Mouse (Mus musculus) erythroid progenitor cell, adult 5-6 weeks (primary cell): ENCODE data around the gene Tgfbr3. TPM values are rescaled to one million over a fixed set of nuclear protein-coding genes. Genes with fewer than 3 reads are reported as not detected.

Source experiments
- ATAC-seq: replicated peaks from 2 replicates; pipeline ENCODE4 v1.8.0; 2016; ENCODE audit warnings: moderate number of reproducible peaks, mild to moderate bottlenecking, moderate TSS enrichment, inconsistent platforms; ENCODE audit not compliant: poor library complexity, low FRiP score, severe bottlenecking
- total RNA-seq, 2 experiments: library from RNA; stranded (forward) in 1 of 2; stranded (reverse) in 1 of 2; fragments of 150-400 nt in 1 of 2; fragments of 186-747, 209-891 nt in 1 of 2; gene quantifications; 2 replicates each; pipeline versions ENCODE4 v1.2.3 to v1.2.4; 2015 to 2017; ENCODE audit warnings: low replicate concordance in 2 of 2

Tgfbr3 gene
- total RNA-seq (2015; ENCODE audit: low replicate concordance) = 1.8 and 5.4 TPM in 2 replicates
- total RNA-seq (2017; ENCODE audit: low replicate concordance) = 1.0 and 4.7 TPM in 2 replicates

GRCm38 (mm10) chr5:107289234-107289764 is at the start of gene Tgfbr3:
Tgfbr3 (minus strand) TSS chr5:107289629.
- ATAC-seq = 0 out of 2 replicates have a peak, but pooled peaks have one; percentile 43

- ATAC-seq = no peak
Observed at GRCm38 (mm10) chr5:107330916-107331421, 41.5 kb upstream of the Tgfbr3 start, which contains the start of gene Brdt. Brdt (plus strand) TSS chr5:107331159.

GRCm38 (mm10) chr5:107320703-107321102 is 31.3 kb upstream of the Tgfbr3 start:
- ATAC-seq = no peak

GRCm38 (mm10) chr5:107317141-107317540 is 27.7 kb upstream of the Tgfbr3 start:
- no peak for ATAC-seq

- ATAC-seq = no peak
Observed at GRCm38 (mm10) chr5:107307432-107307831, 18.0 kb upstream of the Tgfbr3 start.

GRCm38 (mm10) chr5:107304117-107304825 is 14.8 kb upstream of the Tgfbr3 start:
- no peak for ATAC-seq

DNA sequence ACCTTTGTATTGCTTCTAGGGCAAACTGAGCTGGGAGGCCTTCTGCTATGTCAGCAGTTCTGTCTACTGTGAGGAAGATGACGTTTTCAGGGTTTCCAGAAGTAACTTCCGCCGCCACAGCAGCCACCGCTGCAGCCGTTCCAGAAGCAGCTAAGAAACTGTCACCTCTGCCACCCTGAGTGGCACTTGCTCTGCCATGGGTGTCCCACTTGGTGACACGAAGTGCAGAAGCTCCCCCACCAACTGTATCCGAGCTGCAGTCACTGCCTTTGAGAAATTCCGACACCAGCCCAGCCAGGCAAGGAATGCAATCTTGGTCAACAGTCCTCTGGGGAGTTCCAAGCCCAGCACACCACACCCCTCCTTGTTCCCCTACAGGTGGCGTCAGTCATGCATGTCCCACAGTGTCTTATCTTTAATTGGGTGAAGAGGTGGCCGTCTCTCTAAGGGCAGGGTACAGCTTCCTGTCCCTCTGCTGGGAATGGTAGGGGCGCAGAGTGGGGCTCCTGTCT is 14.0 kb upstream of the Tgfbr3 start:
- ATAC-seq = no peak

DNA sequence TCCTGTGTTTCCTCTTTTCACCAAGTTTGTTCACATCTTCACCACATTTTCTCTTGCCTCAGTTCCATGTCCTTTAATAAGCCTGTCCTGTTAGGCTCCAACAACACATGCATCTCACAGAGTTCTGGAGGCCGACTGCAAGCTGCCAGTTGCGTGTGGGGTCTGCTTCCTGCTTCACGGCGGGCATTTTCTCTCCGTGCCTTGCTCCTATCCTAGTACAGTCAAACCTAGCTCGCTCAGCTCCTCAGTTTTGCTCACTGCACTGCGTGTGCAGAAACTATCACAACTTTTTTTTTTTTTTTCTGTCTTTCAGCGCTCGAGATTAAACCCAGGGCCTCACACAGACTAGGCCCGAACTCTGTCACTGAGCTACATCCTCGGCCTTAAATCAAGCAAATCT is 9.4 kb upstream of the Tgfbr3 start:
- no peak for ATAC-seq

- no peak for ATAC-seq
Observed at GRCm38 (mm10) chr5:107296512-107297322, 7.3 kb upstream of the Tgfbr3 start.

- no peak for ATAC-seq
Observed at GRCm38 (mm10) chr5:107295817-107296511, 6.5 kb upstream of the Tgfbr3 start.

DNA sequence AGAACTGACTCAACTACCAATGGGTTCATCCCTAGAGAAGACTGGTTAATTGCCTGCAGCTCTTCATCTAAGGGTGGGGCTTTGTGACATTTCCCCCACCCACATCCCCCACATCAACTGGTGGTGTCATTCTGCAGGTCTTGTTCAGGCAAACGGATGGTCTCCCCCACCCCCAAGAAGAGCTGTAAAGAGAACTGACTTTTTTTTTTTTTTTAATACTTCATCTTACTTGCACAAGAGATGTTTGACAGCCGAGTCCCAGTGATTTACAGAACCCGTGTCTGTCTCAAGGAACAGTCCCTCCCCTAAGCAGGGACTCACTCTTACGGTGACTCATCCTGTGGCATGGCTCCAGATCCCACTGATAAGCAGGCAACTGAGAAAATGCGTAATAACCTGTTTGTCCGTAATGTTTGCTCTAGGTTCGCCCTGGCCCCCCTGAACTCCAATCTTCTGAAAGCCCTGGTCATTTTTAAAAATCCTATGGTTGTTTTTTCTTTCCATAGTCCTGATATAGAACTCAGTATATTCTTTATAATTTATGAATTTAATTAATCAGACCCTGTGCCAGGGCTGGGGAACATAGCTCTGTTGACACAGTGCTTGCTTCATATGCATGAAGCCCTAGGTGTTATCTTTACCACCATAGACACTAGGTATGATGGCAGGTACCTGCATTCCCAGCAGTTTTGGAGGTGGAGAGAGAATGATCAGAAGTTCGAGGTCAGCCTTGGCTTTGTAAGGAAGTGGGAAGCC is 5.8 kb upstream of the Tgfbr3 start:
- no peak for ATAC-seq

GRCm38 (mm10) chr5:107294041-107294440 is 4.6 kb upstream of the Tgfbr3 start:
- ATAC-seq = no peak

DNA sequence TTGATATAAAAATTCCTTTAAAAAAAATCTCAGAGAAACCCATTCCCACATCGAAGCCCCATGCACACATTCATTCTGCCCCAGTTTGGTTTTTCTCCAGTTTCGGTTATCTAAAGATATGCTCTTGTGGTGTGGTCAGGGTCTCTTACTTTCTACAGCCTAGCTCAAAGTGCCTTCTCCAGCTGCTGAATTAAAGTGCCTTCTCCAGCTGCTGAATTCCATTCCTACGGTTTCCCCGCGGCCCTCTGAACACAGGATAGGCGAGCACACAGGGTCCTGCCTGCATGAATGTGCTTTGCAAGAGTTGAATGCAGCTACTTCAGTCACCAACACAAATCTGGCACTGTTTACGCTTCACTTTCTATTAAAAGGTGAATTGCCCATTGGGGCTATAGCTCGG is 557 bp upstream of the Tgfbr3 start:
- no peak for ATAC-seq

GRCm38 (mm10) chr5:107288427-107289233 is 799 bp downstream of the Tgfbr3 start:
- peak; percentile 52 for ATAC-seq

DNA sequence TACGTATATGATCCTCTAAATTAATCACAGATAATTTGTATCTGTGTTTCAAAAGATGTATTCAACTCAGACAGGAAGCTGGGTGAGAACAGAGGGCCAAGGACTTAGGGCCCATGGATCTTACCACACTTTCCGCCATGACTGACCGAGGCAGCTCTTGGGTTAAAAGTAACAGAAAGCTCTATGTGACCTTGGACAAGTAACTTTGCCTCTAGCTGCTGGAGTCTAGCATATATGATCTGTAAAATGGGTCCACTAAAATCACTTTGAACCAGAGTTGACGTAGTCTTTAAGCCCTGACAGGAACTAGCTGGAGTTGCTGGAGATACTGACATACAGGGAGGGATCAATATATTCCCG is 1.5 kb downstream of the Tgfbr3 start:
- ATAC-seq = peak; percentile 27; the same call in 1 of the 2 replicates

DNA sequence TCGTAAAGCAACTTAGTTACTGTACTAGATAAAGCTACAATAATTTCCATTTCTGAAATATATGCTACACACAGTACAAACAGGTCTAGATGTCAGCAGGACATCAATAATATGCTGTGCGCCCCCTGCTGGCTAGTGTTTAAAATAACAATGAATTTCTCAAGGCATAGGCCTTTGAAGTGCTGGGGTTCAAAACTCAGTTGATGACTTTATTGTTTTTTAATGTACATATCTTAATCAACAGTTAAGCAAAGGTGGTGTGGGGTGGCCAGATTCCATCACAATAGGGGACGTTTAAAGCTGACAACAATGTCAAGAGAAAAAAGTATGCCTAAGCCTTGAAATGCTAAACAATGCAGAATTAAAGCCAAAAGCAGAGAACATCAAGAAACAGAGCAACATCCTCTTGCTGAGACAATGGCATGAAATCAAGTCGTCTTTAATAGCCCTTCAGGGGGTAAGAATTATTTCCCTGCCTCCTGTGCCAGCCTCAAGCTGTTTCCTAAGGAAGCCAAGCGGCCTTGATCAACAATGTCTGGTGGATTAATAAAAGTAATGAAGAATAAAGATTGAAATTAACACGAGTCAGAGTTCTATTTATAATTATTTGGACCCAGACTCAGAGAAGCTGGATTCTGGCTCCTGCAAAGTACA is 2.0 kb downstream of the Tgfbr3 start:
- 0 out of 2 replicates have a peak, but pooled peaks have one; percentile 61 for ATAC-seq

GRCm38 (mm10) chr5:107285563-107285962 is 3.9 kb downstream of the Tgfbr3 start:
- ATAC-seq = no peak
